Mouse (Mus musculus): ENCODE data around the gene Gpcpd1. TPM values are rescaled to one million over a fixed set of nuclear protein-coding genes. Genes with fewer than 3 reads are reported as not detected.

Gpcpd1 gene
- polyA plus RNA-seq, 1 experiment = 68.5 TPM

GRCm38 (mm10) chr2:132526894-132527532 is 60.5 kb downstream of the Gpcpd1 start:
- TF ChIP-seq CTCF (IDR thresholded peaks at IDR 0.05; ENCODE audit: control insufficient read depth, insufficient read depth, low read length) (no peak), POLR2A (IDR thresholded peaks at IDR 0.05; ENCODE audit: borderline replicate concordance, control insufficient read depth, low read depth, low read length) (no peak)
- Histone ChIP-seq H3K4me1 (ENCODE audit: control insufficient read depth, insufficient read depth, low read length) (no peaks in the 10 kb centered on the region; the same call in 1 of the 2 replicates), H3K4me3 (replicated peaks; ENCODE audit: control insufficient read depth, low read depth, low read length) (no peak overlapping the region), H3K27ac (ENCODE audit: control insufficient read depth, insufficient read depth, low read depth, low read length, poor library complexity) (no peak overlapping the region)
- 76% methylated on average over 10 of the region's 10 CpGs for WGBS

DNA sequence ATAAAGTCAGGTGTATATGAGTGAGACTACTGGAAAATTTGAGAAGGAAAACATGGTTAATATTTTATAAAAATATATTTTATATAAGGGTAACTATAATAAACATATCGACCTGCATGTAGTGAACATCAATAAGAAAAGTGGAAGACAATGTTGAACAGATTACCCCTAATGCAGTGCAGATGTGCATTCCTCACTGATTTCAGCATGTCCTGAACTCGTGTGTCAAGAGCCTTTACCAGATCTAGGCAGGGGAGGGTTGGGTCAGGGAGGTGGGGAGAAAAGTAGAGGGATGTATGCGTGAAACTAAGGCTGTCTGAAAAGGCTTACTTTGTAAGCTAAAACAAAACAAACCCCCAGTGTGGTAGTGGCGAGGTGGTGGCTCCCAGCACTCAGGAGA is 61.4 kb downstream of the Gpcpd1 start:
- Histone ChIP-seq H3K4me3 (replicated peaks; ENCODE audit: control insufficient read depth, low read depth, low read length) (no peak overlapping the region), H3K27ac (ENCODE audit: control insufficient read depth, insufficient read depth, low read depth, low read length, poor library complexity) (no peak overlapping the region), H3K4me1 (ENCODE audit: control insufficient read depth, insufficient read depth, low read length) (no peaks in the 10 kb centered on the region; the same call in 1 of the 2 replicates)
- 86% methylated on average over 4 of the region's 4 CpGs for WGBS
- TF ChIP-seq CTCF (IDR thresholded peaks at IDR 0.05; ENCODE audit: control insufficient read depth, insufficient read depth, low read length) (no peak), POLR2A (IDR thresholded peaks at IDR 0.05; ENCODE audit: borderline replicate concordance, control insufficient read depth, low read depth, low read length) (no peak)

GRCm38 (mm10) chr2:132518021-132518901 is 69.3 kb downstream of the Gpcpd1 start:
- H3K4me1 ChIP-seq (ENCODE audit: control insufficient read depth, insufficient read depth, low read length) = no peaks in the 10 kb centered on the region; the same call in 1 of the 2 replicates
- no peak overlapping the region for H3K27ac ChIP-seq (ENCODE audit: control insufficient read depth, insufficient read depth, low read depth, low read length, poor library complexity)
- no peak for TF ChIP-seq CTCF (IDR thresholded peaks at IDR 0.05; ENCODE audit: control insufficient read depth, insufficient read depth, low read length)
- no peak for TF ChIP-seq POLR2A (IDR thresholded peaks at IDR 0.05; ENCODE audit: borderline replicate concordance, control insufficient read depth, low read depth, low read length)
- 72% methylated on average over 18 of the region's 18 CpGs for WGBS
- H3K4me3 ChIP-seq (replicated peaks; ENCODE audit: control insufficient read depth, low read depth, low read length) = no peak overlapping the region

DNA sequence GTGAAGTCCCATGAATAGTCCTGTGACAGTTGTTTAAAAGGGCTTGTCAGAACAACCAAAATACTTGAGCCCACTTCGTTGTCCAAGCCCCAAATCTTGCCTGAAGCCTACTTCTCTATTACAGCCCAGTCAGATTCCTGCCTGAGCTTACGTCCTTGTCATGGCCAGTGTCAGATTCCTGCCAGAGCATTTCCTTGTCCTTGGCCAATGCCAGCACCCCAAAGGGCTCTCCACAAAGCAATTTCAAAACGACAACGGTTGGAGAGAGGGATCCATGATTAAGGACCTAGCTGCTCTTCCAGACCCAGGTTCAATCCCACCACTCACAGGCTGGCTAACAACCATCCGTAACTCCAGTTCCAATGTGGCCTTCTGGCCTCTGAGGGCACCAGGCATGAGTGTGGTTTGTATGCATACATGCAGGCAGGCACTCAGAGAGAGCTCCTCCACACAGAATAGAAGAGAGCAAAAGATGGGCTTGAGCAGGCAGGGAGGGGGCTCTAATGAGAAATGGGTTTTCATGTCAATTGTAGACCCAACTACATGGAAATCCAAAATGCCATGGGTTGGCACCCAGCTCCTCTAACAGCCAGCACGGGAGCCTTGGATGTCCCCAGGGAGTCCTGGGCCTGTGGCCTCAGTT is 70.2 kb downstream of the Gpcpd1 start:
- H3K27ac ChIP-seq (ENCODE audit: control insufficient read depth, insufficient read depth, low read depth, low read length, poor library complexity) = no peak overlapping the region
- 74% methylated on average over 6 of the region's 6 CpGs for WGBS
- TF ChIP-seq CTCF (IDR thresholded peaks at IDR 0.05; ENCODE audit: control insufficient read depth, insufficient read depth, low read length) = no peak
- no peak for TF ChIP-seq POLR2A (IDR thresholded peaks at IDR 0.05; ENCODE audit: borderline replicate concordance, control insufficient read depth, low read depth, low read length)
- no peak overlapping the region for H3K4me3 ChIP-seq (replicated peaks; ENCODE audit: control insufficient read depth, low read depth, low read length)
- peaks cover 2% of the 10 kb centered on the region for H3K4me1 ChIP-seq (ENCODE audit: control insufficient read depth, insufficient read depth, low read length)

DNA sequence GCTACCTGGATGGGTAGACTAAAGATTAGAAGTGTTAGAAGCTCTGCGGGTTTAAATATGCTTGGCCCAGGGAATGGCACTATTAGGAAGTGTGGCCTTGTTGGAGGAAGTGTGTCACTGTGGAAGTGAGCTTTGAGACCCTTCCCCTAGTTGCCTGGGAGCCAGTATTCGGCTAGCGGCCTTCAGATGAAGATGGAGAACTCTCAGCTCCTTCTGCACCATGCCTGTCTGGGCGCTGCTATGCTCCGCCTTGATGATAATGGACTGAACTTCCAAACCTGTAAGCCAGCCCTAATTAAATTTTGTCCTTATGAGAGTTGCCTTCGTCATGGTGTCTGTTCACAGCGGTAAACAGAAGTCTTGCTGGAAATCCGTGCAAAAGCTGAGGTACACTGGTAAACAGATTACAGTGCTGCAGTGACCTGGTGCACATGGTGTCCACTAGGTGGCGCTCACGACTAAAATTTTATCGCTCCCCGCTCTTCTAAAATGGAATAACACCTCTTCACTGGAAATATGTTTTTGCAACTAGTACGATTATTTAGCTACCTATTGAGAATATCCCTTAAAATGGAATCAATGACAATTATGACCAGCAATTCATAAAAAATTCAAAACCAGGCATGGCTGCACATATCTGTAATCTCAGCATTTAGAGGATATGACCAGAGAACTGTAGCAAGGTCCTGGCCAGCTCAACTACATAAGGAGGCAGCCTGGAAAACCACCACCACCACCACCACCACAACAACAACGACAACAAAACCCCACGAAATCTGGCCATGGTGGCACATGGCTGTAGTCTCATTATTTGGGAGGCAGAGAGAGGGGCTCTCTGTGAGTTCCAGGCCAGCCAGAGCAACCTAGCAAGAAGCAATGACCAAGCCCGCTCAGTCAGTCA is 71.1 kb downstream of the Gpcpd1 start:
- 32% methylated on average over 16 of the region's 16 CpGs for WGBS

DNA sequence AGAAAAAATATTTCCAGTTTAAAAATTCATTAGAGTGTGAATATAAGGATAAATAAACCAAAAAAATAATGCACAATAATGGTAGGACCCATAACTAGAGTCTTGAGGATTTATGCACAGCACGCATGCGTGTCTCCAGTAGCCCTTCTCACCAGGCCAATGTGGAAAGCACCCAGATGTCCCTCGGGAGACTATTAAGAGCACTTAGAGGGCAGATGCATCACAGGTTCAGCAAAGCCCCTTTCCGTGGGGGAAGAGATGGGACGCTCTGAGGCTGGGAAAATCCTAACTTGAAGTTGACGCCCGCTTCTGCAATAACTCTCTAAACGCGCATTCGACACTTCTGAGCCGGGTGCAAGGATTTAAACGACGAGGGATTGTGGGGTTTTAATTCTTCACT is 71.9 kb downstream of the Gpcpd1 start:
- Histone ChIP-seq H3K27ac (ENCODE audit: control insufficient read depth, insufficient read depth, low read depth, low read length, poor library complexity) (no peak overlapping the region), H3K4me1 (ENCODE audit: control insufficient read depth, insufficient read depth, low read length) (peaks cover 2% of the 10 kb centered on the region), H3K4me3 (replicated peaks; ENCODE audit: control insufficient read depth, low read depth, low read length) (no peak overlapping the region)
- TF ChIP-seq CTCF (IDR thresholded peaks at IDR 0.05; ENCODE audit: control insufficient read depth, insufficient read depth, low read length) = no peak
- TF ChIP-seq POLR2A (IDR thresholded peaks at IDR 0.05; ENCODE audit: borderline replicate concordance, control insufficient read depth, low read depth, low read length) = no peak
- WGBS = 81% methylated on average over 13 of the region's 13 CpGs

More for the DNA sequence above, 71.1 kb downstream of the Gpcpd1 start:
- Histone ChIP-seq H3K27ac (ENCODE audit: control insufficient read depth, insufficient read depth, low read depth, low read length, poor library complexity) (no peak overlapping the region), H3K4me1 (ENCODE audit: control insufficient read depth, insufficient read depth, low read length) (peaks cover 2% of the 10 kb centered on the region), H3K4me3 (replicated peaks; ENCODE audit: control insufficient read depth, low read depth, low read length) (no peak overlapping the region)
- TF ChIP-seq CTCF (IDR thresholded peaks at IDR 0.05; ENCODE audit: control insufficient read depth, insufficient read depth, low read length) = peak; percentile 84
- TF ChIP-seq POLR2A (IDR thresholded peaks at IDR 0.05; ENCODE audit: borderline replicate concordance, control insufficient read depth, low read depth, low read length) = no peak

- H3K27ac ChIP-seq (ENCODE audit: control insufficient read depth, insufficient read depth, low read depth, low read length, poor library complexity) = no peak overlapping the region
- TF ChIP-seq POLR2A (IDR thresholded peaks at IDR 0.05; ENCODE audit: borderline replicate concordance, control insufficient read depth, low read depth, low read length) (no peak), CTCF (IDR thresholded peaks at IDR 0.05; ENCODE audit: control insufficient read depth, insufficient read depth, low read length) (no peak)
- peaks cover 2% of the 10 kb centered on the region for H3K4me1 ChIP-seq (ENCODE audit: control insufficient read depth, insufficient read depth, low read length)
Measured at GRCm38 (mm10) chr2:132515076-132515475, 72.5 kb downstream of the Gpcpd1 start.

More at GRCm38 (mm10) chr2:132515076-132515475, 72.5 kb downstream of the Gpcpd1 start:
- 84% methylated on average over 14 of the region's 14 CpGs for WGBS
- no peak overlapping the region for H3K4me3 ChIP-seq (replicated peaks; ENCODE audit: control insufficient read depth, low read depth, low read length)

All from bone marrow, adult 2 months (tissue).